Mouse (Mus musculus) kidney, postnatal 10 days (tissue): ENCODE results near the gene Pxdn.

Experiments used
- DNase-seq: peaks from one replicate; pipeline ENCODE4 v3.0.0; 2021; ENCODE audit warnings: mixed read lengths

The Pxdn gene

DNA sequence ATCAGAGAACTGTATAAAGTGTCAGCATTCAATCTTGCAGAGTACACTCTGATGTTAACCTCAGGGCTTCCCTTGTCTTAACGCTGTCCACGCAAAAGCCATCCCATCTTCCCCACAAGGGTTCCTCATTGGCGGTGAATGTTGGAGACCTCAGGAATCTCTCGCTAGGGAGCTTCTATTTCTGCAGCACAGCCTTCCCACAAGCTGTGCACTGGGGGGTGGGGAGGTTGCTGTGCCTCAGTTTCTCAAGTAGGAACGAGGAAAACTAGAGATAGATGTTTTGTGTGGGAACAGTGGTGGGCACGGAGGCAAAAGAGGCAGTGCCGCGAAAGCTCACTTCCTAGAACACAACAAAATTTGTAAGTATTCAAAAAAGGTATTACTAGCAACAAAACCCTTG, at the start of gene Pxdn:
Pxdn (plus strand) TSS at position 301 of the 400 bp plus-strand sequence.
- DNase-seq, result no peak

- DNase-seq, result peak; percentile 50
Observed at GRCm38 (mm10) chr12:29894669-29895068, 42.7 kb upstream of the Pxdn start.

DNA sequence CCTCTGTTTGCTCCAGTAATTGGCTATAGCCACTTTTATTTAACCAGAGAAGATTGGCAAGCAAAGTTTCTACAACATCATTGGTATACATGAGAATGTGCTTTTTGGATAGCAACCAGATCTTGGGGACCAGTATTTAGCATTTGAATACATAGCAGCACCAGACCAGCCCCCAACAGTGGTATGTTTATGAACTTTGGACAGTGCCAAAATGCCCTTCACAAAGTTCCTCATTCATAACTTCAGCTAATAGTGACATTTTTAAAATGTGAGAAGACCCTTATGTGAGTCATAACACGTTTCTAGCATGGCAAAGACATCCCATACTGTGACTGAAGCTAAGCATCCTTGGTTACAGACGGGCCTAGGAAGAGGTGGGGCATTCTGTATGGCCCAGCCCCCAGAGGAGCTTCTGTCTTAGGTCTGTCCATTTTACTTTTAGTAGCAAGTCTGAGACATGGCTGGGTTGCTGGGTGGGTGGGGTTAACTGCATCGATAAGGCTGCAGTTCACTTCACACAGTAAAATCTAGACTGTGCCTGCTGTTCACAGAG, 39.8 kb upstream of the Pxdn start:
- DNase-seq, result no peak

DNA sequence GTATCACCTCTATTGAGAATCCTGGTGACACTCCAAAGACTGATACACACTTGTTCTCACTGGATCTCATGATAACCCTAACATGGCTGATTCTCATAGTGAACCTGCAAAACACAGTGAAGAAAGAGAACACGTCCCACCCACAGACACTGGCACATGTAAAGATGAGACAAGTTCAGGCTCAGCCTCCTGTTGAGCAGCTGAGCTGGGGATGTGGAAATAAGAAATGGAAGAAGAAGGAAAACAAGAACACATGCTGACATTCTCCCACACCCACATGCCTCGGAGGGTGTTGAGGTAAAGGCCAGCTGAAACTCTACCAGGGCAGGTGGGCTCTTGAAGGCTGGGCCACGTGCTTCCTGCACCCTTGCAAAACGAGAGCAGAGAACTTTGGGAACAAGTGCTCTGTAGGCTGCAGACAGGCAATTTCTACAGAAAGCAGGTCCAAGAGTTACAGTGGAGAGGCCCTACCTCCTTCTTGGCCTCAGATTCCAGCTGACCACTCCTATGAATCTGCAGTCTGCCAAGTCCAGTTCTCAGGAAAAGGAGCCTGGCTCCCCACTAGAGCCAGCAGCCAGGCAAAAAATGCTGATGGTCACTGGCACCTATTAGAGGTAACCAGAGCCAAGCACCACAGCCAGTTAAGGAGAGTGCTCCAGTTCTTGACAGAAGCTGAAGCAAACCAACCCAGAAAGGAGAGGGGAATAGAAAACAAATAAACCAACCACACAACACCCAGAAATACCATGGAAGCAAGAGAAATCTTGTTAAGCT, 33.1 kb upstream of the Pxdn start:
- no peak for DNase-seq

- peak; percentile 84 for DNase-seq
Observed at GRCm38 (mm10) chr12:29907056-29907455, 30.4 kb upstream of the Pxdn start.

DNA sequence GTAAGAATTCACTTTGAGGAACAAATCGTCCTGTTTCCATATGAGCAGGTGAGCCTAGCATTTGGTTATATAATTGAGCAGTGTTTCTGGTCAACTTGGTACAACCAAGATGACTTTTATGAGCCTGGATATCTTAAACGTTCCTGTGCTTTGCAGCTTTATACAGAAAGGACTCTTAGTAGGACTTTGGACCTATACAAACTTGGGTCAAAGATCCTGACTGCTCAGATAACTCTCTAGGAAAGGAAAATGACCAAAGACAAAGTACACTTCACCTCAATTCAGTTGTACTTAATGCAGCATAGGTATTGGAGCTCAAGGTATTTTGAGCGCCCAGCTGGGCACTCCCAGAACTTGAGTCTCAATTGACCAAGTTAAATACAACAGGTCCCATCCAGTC, 21.3 kb upstream of the Pxdn start:
- DNase-seq, result no peak

DNA sequence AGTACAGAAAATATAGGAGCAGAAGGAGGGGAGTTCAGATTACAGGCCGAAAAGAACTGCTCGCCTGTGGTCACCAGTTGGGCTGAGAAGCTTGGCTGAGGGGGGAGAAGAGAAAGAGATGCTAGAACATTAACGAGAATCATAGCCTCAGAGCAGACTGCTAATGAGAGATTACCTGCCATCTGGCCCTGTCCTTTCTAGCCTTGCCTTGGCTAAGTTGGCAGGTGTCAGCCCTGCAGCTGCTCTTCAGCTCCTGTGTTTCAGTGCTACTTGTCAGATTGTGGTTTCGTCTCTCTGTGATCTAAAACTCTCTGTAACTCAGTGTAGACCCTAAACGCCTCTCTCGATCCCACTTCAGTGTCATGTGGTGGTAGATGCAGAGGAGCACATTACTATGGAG, 20.6 kb upstream of the Pxdn start:
- DNase-seq, result no peak

- DNase-seq, result no peak
Observed at GRCm38 (mm10) chr12:29920298-29920697, 17.1 kb upstream of the Pxdn start.

- no peak for DNase-seq
Observed at GRCm38 (mm10) chr12:29921481-29921880, 15.9 kb upstream of the Pxdn start.

DNA sequence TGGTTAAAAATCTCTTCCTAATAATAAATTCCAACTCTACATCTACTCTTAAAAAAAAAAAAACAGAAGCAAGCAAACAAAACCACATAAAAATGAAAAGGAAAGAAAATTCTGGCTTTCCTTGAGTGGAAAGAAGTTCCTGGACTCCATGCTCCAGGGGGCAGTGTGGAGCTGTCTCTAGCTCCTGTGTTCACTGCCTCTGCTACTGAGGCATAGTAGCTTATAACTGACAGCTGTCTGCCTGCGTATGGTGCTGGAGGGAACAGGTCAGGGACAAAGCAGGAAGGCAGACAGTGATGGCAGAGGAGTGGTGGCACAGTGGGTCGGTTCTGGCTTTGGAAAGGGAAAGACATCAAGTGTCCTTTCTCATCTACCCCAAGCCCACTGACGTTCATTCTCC, 10.5 kb upstream of the Pxdn start:
- DNase-seq, result peak; percentile 87

DNA sequence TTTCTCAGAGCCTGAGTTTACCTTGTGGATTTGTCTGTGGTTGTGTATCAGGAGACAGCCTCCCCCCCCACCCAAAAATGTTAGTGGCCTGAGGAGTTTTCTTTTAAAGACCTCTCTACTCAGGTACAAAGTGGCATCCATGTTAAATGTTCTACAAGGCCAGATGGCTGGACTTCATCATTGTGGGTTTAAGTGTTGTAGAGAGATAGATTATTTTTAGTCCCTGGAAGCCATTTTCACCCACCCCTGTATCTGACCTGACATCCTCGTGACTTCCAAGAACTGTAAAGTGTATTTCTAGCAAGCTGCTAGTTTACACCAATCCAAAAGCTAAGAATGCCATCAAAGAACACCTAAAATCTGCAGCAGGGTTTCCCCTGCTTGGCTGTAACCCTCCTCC, 6.8 kb upstream of the Pxdn start:
- no peak for DNase-seq

GRCm38 (mm10) chr12:29932951-29933350, 4.5 kb upstream of the Pxdn start:
- DNase-seq, result no peak

DNA sequence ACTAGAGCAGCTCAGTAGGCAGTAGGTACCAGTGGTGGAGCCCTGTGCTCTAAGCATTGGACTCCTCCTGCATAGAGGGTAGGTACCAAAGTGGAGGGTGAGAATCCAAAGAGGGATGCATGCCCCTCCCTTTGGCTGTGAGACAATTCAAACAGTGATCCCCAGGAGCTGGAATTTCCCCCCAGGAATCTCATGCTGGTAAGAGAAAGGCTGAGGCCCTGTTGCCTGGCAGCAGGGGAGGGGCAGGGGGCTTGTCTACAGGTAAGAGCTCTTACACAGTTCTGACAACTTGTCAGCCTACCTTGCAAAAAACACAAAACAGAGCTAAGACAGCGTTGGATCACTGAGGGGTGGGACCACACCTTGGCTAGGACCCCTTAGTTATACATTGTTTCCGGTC, 3.9 kb upstream of the Pxdn start:
- no peak for DNase-seq

DNA sequence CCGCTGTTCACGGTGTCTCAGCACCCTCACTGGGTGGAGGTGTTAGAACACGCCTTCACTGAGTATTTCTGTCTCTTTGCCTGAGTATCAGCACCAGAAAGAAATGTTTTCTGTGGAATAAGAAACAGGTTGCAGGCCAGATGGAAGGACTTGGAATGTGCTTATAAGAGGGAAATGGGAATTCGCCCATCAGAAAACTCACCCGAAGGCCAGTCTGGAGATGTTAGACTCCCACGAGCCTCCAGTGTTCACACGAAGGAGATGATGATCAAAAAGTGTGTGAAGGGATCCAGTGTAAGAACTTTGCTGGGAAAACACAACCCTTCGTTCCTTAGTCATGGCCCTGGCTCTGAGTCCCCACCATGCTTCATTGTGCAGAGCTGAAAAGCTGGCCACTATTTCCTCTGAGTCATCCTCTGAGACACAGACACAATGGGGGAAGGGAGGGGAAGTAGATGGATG, 3.3 kb upstream of the Pxdn start:
- DNase-seq, result no peak

DNA sequence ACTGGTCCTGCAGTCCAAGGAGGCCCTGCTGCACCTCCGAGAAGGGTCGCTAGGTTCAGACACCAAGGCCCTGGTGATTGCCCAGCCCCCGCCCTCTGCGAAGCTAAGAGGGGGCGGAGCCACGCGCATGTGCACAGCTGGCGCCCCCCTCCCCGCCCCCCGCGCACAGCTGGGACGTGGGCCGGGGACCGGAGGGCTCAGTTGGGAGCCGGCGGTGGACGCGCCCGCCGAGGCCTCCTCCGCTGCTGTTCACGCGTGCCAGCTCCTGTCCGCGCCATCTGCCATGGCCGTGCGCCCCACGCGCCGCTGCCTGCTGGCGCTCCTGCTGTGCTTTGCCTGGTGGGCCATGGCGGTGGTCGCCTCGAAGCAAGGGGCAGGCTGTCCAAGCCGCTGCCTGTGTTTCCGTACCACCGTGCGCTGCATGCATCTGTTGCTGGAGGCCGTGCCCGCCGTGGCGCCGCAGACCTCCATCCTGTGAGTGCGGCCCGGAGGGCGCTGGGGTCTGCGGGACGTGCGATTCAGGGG, 505 bp downstream of the Pxdn start:
- peak; percentile 90 for DNase-seq

GRCm38 (mm10) chr12:29938376-29939041, 1.1 kb downstream of the Pxdn start:
- peak; percentile 80 for DNase-seq

GRCm38 (mm10) chr12:29939261-29939671, 1.9 kb downstream of the Pxdn start:
- peak; percentile 47 for DNase-seq

DNA sequence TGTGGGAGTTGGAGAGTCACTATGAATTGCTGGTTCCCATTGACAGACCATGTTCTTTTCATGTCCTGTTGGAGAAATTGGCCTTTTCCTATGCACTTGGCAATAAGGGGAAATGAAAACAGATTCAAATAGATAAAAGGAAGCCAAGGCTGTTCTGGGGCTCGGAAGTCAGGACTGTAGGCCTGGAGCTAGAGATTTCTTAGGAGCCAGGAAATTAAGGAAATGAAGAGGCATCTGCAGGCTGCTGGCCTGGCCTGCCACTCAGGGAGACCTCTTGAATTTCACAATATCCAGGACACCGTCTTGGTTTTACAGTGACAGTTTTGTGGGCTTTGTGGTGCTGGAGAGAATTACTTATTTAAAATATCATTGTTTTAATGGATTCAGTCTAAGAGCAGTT, 5.0 kb downstream of the Pxdn start:
- DNase-seq, result no peak

DNA sequence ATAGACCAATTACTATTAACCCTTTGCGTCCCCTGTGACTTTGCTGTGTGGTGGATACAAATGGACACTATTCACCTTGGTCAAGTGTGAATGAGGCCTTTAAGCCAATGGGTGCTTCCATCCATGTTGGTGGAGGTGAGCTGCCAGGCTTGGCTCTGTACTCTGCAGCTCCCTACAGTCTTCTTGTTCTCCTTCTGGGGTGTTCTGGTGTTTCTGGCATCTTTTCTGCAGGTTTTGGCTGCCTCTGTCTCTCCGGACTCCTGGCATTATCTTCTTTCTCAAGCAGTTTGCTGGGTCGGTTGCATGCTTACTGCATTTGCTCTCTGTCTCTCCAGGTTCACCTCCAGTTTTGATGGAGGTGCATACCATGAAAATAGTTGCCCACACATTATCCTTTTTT, 7.2 kb downstream of the Pxdn start:
- peak; percentile 3 for DNase-seq

DNA sequence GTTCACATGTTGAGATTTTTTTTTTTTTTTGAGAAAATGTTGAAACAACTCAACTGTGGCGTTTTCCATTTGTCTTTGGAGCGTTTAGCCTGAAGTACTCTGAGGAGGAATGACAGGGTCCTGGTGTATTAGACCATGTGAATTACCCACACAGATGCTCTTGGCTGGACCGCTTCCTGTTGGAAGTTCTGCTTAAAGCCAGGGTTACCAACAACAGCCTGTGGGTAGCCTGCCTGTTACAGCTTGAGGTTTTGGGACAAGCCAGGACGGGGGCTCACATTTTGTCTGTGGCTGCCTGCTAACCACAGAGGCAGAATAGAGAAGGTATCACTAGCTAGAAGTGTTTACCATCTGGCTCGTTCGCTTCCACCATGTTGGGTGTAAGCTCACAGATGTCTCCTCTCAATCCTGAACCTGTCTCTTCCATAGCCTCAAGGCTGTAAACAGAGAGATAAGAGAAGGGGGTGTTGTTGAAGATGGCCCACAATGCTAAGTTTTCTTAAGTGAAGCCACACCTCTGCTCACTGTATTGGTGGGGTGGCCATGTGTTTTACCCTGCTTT, 7.9 kb downstream of the Pxdn start:
- peak; percentile 4 for DNase-seq

DNA sequence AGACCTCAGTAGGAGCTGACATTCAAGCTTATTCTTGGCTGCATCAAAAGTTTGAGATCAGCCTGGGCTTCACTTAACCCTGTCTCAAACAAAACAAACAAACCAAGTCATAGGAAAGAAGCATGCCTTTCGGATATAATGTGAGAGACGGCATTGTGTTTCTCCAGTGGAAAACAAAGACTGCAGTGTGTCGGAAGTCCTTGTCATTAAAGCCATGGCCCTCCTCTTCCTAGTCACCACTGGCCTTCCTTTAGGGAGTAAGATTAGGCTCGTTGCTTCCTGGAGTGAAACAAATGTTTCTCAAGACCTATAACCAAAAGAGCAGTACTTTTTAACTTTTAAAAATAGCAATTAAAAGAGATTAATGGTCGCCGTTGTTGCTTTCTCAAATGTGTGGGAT, 13.6 kb downstream of the Pxdn start:
- DNase-seq, result no peak

GRCm38 (mm10) chr12:29951485-29951884, 14.1 kb downstream of the Pxdn start:
- no peak for DNase-seq

DNA sequence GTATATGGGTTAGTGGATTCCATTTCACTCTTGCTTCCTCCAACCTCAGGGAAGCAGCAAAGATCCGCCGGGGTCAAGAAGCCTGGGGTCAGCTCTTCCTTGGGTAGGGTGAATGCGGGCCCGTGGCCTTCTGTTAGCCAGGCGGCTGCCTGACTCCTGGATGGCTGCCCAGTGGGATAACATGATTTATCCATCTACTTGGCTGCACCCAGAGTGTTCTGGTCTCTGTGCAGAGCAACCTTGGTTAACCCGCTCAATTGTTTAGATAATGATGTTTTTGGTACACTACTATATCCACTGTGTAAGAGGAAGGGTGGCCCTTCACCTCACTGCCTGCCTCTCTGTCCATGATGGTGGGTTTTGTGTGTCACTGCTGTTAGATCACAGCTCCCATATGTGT, 14.7 kb downstream of the Pxdn start:
- DNase-seq, result peak; percentile 85

DNA sequence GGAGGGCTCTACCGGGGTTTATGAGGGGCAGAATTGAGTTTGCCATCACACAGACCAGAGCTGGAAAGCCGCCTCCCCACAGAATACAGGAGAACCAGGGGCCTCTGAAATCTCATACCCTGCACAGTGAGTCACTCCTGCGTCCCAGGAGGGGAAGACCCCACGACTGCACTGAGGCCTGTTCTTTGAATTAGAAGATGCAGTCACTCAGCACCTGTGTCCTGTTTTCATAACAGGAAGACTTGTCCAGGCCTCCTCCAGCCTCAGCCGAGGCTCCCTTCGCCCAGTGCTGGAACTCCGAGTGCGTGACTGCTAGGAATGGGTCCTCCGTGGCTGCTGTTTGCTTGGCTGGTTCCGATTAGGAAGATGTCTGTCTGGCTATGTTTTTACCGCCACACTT, 16.6 kb downstream of the Pxdn start:
- DNase-seq, result peak; percentile 34
